Mouse (Mus musculus) liver, embryonic 12.5 days (tissue): Measurements from ENCODE around the gene C9orf72. TPM values are rescaled to one million over a fixed set of nuclear protein-coding genes. Genes with fewer than 3 reads are reported as not detected.

ENCODE experiments used
- ATAC-seq: fragments of 200-750 bp; cut with Nextera tagmentation; 2 replicates; pipeline ENCODE4 v1.8.0; 2017; ENCODE audit warnings: moderate number of reproducible peaks, mild to moderate bottlenecking, moderate library complexity
- H3K27ac ChIP-seq: fragments of 300-500 bp; sonication (generic); 2 replicates; pipeline ENCODE4 v1.5.1; 2016; ENCODE audit warnings: mild to moderate bottlenecking
- H3K27me3 ChIP-seq: fragments of 300-500 bp; sonication (generic); replicated peaks from 2 replicates; pipeline ENCODE4 v1.6.1; 2016; ENCODE audit warnings: mild to moderate bottlenecking, moderate library complexity
- H3K36me3 ChIP-seq: fragments of 300-500 bp; sonication (generic); 2 replicates; pipeline ENCODE4 v1.6.1; 2016; ENCODE audit warnings: mild to moderate bottlenecking, moderate library complexity
- H3K4me1 ChIP-seq: fragments of 300-500 bp; sonication (generic); 2 replicates; pipeline ENCODE4 v1.6.1; 2016
- H3K4me2 ChIP-seq: fragments of 300-500 bp; sonication (generic); 2 replicates; pipeline ENCODE4 v1.6.1; 2016; ENCODE audit warnings: mild to moderate bottlenecking, moderate library complexity
- H3K4me3 ChIP-seq: fragments of 300-500 bp; sonication (generic); 2 replicates; pipeline ENCODE4 v1.5.1; 2016; ENCODE audit warnings: mild to moderate bottlenecking, moderate library complexity
- H3K9ac ChIP-seq: fragments of 300-500 bp; sonication (generic); 2 replicates; pipeline ENCODE4 v1.6.1; 2016; ENCODE audit warnings: mild to moderate bottlenecking, moderate library complexity
- H3K9me3 ChIP-seq: fragments of 300-500 bp; sonication (generic); replicated peaks from 2 replicates; pipeline ENCODE4 v1.6.1; 2016; ENCODE audit warnings: mild to moderate bottlenecking, moderate library complexity
- WGBS: fragments of 180-500 bp; shearing (Covaris S2); methylation state at CpG from one replicate; pipeline ENCODE4 v1.1.7; 2016; ENCODE audit not compliant: insufficient replicate concordance; 5-methylcytosine and 5-hydroxymethylcytosine counted together
- polyA plus RNA-seq: library from polyadenylated mRNA; unstranded; fragments of >200 nt; fragmentation: Nextera tagmentation; extraction: Ambion mirVana; gene quantifications from 2 replicates; pipeline ENCODE4 v1.2.1, GENCODE M21; 2016

Gene C9orf72
- polyA plus RNA-seq, 1 experiment from 2014 or later: 3.4 TPM

- peaks cover 9% of the 10 kb centered on the region; the same call in 1 of the 2 replicates for H3K27me3 ChIP-seq
- peaks cover 2% of the 10 kb centered on the region; the same call in 1 of the 2 replicates for H3K4me1 ChIP-seq
- H3K36me3 ChIP-seq: no peaks in the 10 kb centered on the region
- no peak overlapping the region for H3K27ac ChIP-seq
- H3K4me2 ChIP-seq: no peak overlapping the region
- WGBS: 70% methylated on average over 3 of the region's 3 CpGs
- H3K4me3 ChIP-seq: no peak overlapping the region
- ATAC-seq: no peak
- H3K9ac ChIP-seq: no peak overlapping the region
- H3K9me3 ChIP-seq: no peaks in the 10 kb centered on the region
These were observed 75.3 kb downstream of the C9orf72 start for GRCm38 (mm10) chr4:35150706-35151105.

GRCm38 (mm10) chr4:35148326-35148725 is 77.6 kb downstream of the C9orf72 start:
- Histone ChIP-seq H3K4me1 (no peaks in the 10 kb centered on the region), H3K27me3 (no peaks in the 10 kb centered on the region), H3K36me3 (no peaks in the 10 kb centered on the region), H3K9me3 (no peaks in the 10 kb centered on the region), H3K4me3 (no peak overlapping the region), H3K4me2 (no peak overlapping the region), H3K27ac (no peak overlapping the region), H3K9ac (no peak overlapping the region)
- WGBS: 65% methylated on average over 4 of the region's 4 CpGs
- no peak for ATAC-seq

- no peak for ATAC-seq
- Histone ChIP-seq H3K4me3 (no peak overlapping the region), H3K36me3 (no peaks in the 10 kb centered on the region), H3K27me3 (no peaks in the 10 kb centered on the region), H3K27ac (no peak overlapping the region), H3K9ac (no peak overlapping the region), H3K9me3 (no peaks in the 10 kb centered on the region), H3K4me2 (no peak overlapping the region), H3K4me1 (no peaks in the 10 kb centered on the region)
- WGBS: 74% methylated on average over 5 of the region's 5 CpGs
These were observed 79.4 kb downstream of the C9orf72 start for GRCm38 (mm10) chr4:35146597-35146996.

DNA sequence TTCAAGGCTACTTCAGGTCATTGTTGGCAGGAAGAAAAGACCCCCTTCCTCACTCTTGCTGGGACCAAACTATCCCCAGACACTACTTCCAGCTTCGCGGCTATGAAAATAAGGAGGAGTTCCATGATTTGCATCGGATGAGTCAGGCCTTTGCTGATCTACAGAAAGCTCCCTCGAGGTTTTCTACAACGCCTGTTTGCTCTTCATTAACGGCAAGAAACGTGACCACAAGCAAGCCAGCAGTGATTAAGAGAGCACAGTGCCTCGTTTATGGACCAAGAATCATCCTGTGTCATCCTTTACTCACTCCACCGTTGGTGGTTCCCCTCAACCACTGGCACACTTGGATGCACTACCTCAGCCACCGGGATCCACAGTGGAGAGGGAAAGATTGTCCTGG is 80.2 kb downstream of the C9orf72 start:
- no peak overlapping the region for H3K27ac ChIP-seq

GRCm38 (mm10) chr4:35143472-35144102 is 82.4 kb downstream of the C9orf72 start:
- H3K9ac ChIP-seq: no peak overlapping the region
- no peak overlapping the region for H3K4me2 ChIP-seq
- 73% methylated on average over 12 of the region's 12 CpGs for WGBS
- H3K9me3 ChIP-seq: no peaks in the 10 kb centered on the region
- no peaks in the 10 kb centered on the region for H3K27me3 ChIP-seq
- H3K27ac ChIP-seq: no peak overlapping the region
- no peaks in the 10 kb centered on the region for H3K36me3 ChIP-seq
- H3K4me3 ChIP-seq: no peak overlapping the region
- no peak for ATAC-seq
- H3K4me1 ChIP-seq: 0 out of 2 replicates have a peak, but pooled peaks cover 5% of the 10 kb centered on the region

More for the DNA sequence above, 80.2 kb downstream of the C9orf72 start:
- Histone ChIP-seq H3K4me3 (no peak overlapping the region), H3K36me3 (no peaks in the 10 kb centered on the region), H3K9me3 (no peaks in the 10 kb centered on the region), H3K9ac (no peak overlapping the region), H3K4me1 (no peaks in the 10 kb centered on the region), H3K4me2 (no peak overlapping the region), H3K27me3 (no peaks in the 10 kb centered on the region)
- 69% methylated on average over 10 of the region's 10 CpGs for WGBS
- no peak for ATAC-seq

Other genes with a start within 250 kb of the C9orf72 start
- 0.17 TPM in 1 of 2 replicates, not detected in the other for gene Ifnk, start 74.1 kb downstream of the C9orf72 start, polyA plus RNA-seq
- 6.0 and 7.1 TPM in 2 replicates for gene Mob3b, start 68.7 kb downstream of the C9orf72 start, polyA plus RNA-seq